Mouse (Mus musculus) thymus, postnatal 0 days (tissue): ENCODE measurements around the gene Src. TPM values are rescaled to one million over a fixed set of nuclear protein-coding genes. Genes with fewer than 3 reads are reported as not detected.
"Not testable (repeated sequence)": the region's sequence is repeated elsewhere in the genome, so short reads cannot be mapped to it uniquely, and the experiment has no call there.

Source experiments
- DNase-seq: peaks from one replicate; pipeline ENCODE4 v3.0.0-alpha.2; 2015; ENCODE audit warnings: low spot score
- polyA plus RNA-seq: library from polyadenylated mRNA; unstranded; fragments of >200 nt; fragmentation: Nextera tagmentation; extraction: Ambion mirVana; gene quantifications from 2 replicates; pipeline ENCODE4 v1.2.1, GENCODE M21; 2015

Src gene
- polyA plus RNA-seq, 1 experiment from 2014 or later, result 5.3 TPM

GRCm38 (mm10) chr2:157475437-157476379, 57.5 kb downstream of the Src start:
- DNase-seq, result no peak

GRCm38 (mm10) chr2:157478651-157479050, 60.4 kb downstream of the Src start:
- DNase-seq, result no peak

GRCm38 (mm10) chr2:157479858-157480568, 61.8 kb downstream of the Src start:
- no peak for DNase-seq

GRCm38 (mm10) chr2:157482729-157483128, 64.5 kb downstream of the Src start:
- no peak for DNase-seq

- DNase-seq, result not testable (repeated sequence)
Measured at GRCm38 (mm10) chr2:157486559-157486958, 68.3 kb downstream of the Src start.

GRCm38 (mm10) chr2:157486981-157487656, 68.9 kb downstream of the Src start:
- DNase-seq, result no peak

GRCm38 (mm10) chr2:157487733-157488175, 69.5 kb downstream of the Src start:
- no peak for DNase-seq

GRCm38 (mm10) chr2:157493240-157493639, 75.0 kb downstream of the Src start:
- DNase-seq, result no peak

- DNase-seq, result no peak
Measured at GRCm38 (mm10) chr2:157498529-157498928, 80.3 kb downstream of the Src start.

- no peak for DNase-seq
Measured at GRCm38 (mm10) chr2:157500364-157500763, 82.1 kb downstream of the Src start.

- DNase-seq, result no peak
Measured at GRCm38 (mm10) chr2:157501324-157501723, 83.1 kb downstream of the Src start.

GRCm38 (mm10) chr2:157506779-157507178, 88.5 kb downstream of the Src start:
- DNase-seq, result no peak

GRCm38 (mm10) chr2:157509182-157509581, 90.9 kb downstream of the Src start:
- DNase-seq, result no peak

GRCm38 (mm10) chr2:157510031-157510430, 91.8 kb downstream of the Src start:
- DNase-seq, result no peak

GRCm38 (mm10) chr2:157512859-157513258, 94.6 kb downstream of the Src start:
- DNase-seq, result no peak

- DNase-seq, result no peak
Measured at GRCm38 (mm10) chr2:157513737-157514208, 95.5 kb downstream of the Src start.

GRCm38 (mm10) chr2:157514353-157514752, 96.1 kb downstream of the Src start:
- no peak for DNase-seq

GRCm38 (mm10) chr2:157517526-157517925, 99.3 kb downstream of the Src start:
- DNase-seq, result no peak

GRCm38 (mm10) chr2:157518451-157518850, 100.2 kb downstream of the Src start:
- DNase-seq, result no peak

- DNase-seq, result no peak
Measured at GRCm38 (mm10) chr2:157519452-157519851, 101.2 kb downstream of the Src start.

GRCm38 (mm10) chr2:157520496-157520895, 102.3 kb downstream of the Src start:
- DNase-seq, result no peak
